Mouse (Mus musculus) testis, adult 2 months (tissue): Measurements from ENCODE around the gene Vdr. TPM values are rescaled to one million over a fixed set of nuclear protein-coding genes. Genes with fewer than 3 reads are reported as not detected.

ENCODE experiments used
- H3K27ac ChIP-seq: fragments of 200-500 bp; 2 replicates; pipeline ENCODE4 v1.5.1; 2012; ENCODE audit warnings: low read depth, low read length; ENCODE audit not compliant: control insufficient read depth, insufficient read depth
- H3K27me3 ChIP-seq: fragments of 200-500 bp; 2 replicates; pipeline ENCODE4 v1.6.1; 2012; ENCODE audit warnings: mild to moderate bottlenecking, low read length, moderate library complexity; ENCODE audit not compliant: control insufficient read depth, insufficient read depth
- H3K36me3 ChIP-seq: fragments of 200-500 bp; 2 replicates; pipeline ENCODE4 v1.6.1; 2012; ENCODE audit warnings: mild to moderate bottlenecking, low read length; ENCODE audit not compliant: control insufficient read depth, insufficient read depth
- H3K4me1 ChIP-seq: fragments of 200-500 bp; 2 replicates; pipeline ENCODE4 v1.6.1; 2012; ENCODE audit warnings: low read length; ENCODE audit not compliant: control insufficient read depth, insufficient read depth
- H3K4me3 ChIP-seq: fragments of 200-500 bp; 2 replicates; pipeline ENCODE4 v1.5.1; 2012; ENCODE audit warnings: low read depth, mild to moderate bottlenecking, low read length, moderate library complexity, mixed read lengths; ENCODE audit not compliant: control insufficient read depth
- CTCF ChIP-seq: fragments of 200-500 bp; IDR thresholded peaks from 2 replicates; pipeline ENCODE4 v1.5.1; 2012; ENCODE audit warnings: low read depth, mild to moderate bottlenecking, inconsistent platforms, low read length, moderate library complexity; ENCODE audit not compliant: control insufficient read depth, insufficient read depth, insufficient replicate concordance
- POLR2A ChIP-seq: fragments of 200-500 bp; IDR thresholded peaks from 2 replicates; pipeline ENCODE4 v1.6.1; 2012; ENCODE audit warnings: low read depth, mild to moderate bottlenecking, inconsistent platforms, low read length, moderate library complexity; ENCODE audit not compliant: control insufficient read depth
- polyA plus RNA-seq: library from polyadenylated mRNA; depleted of rRNA; stranded (reverse); fragments of >200 nt; gene quantifications from 2 replicates; pipeline ENCODE4 v1.2.3, GENCODE M21; 2012

Vdr gene
- polyA plus RNA-seq, 1 experiment = 5.7 TPM

GRCm38 (mm10) chr15:97904339-97904991 lies 6.0 kb downstream of the Vdr start:
- Histone ChIP-seq H3K27ac (no peak overlapping the region), H3K27me3 (no peaks in the 10 kb centered on the region; the same call in 1 of the 2 replicates), H3K36me3 (no peaks in the 10 kb centered on the region)

DNA sequence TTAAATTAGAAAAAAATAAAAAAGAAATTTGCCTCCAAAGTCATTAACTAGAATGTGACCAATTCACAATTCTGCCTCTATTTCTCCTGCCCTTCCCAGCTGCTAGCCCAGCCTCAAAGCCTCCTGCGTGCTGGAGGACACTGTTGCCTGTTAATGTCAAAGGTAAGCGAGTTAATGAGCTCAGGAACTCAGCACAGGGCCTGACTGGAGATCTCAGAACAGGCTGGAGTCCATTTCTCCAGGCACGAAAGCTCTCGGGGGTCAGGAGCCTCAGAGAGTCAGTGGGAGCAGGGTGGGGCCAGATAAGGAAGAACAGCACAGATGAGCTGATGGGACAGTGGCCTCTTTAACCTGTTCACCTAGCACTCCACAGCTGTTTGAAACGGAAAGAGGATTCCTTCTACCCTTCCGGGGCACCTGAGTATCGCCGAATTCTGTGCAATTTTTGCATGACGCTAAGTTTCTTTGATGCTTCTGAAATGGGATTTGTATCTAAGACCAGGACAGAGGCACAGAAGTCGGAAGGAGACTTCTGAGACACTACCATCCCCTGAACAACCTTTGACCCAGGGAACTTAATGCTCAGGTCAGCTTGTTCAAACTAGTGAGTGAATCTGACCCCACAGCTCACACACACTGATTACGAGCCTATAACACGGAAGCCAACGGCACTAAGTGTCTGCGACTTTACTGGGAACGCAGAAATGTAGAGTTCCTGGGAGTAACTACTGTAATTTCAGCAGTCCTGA lies 7.0 kb downstream of the Vdr start:
- Histone ChIP-seq H3K36me3 (no peaks in the 10 kb centered on the region), H3K4me1 (peaks cover 4% of the 10 kb centered on the region), H3K27ac (no peak overlapping the region), H3K27me3 (no peaks in the 10 kb centered on the region; the same call in 1 of the 2 replicates), H3K4me3 (no peak overlapping the region)
- no peak for TF ChIP-seq POLR2A
- TF ChIP-seq CTCF = no peak

More at GRCm38 (mm10) chr15:97904339-97904991, 6.0 kb downstream of the Vdr start:
- TF ChIP-seq POLR2A (no peak), CTCF (no peak)
- no peak overlapping the region for H3K4me3 ChIP-seq
- H3K4me1 ChIP-seq = peaks cover 5% of the 10 kb centered on the region

GRCm38 (mm10) chr15:97900991-97901390 lies 9.4 kb downstream of the Vdr start:
- Histone ChIP-seq H3K27me3 (no peaks in the 10 kb centered on the region), H3K27ac (no peak overlapping the region), H3K4me1 (peaks cover 2% of the 10 kb centered on the region; the same call in 1 of the 2 replicates), H3K4me3 (no peak overlapping the region), H3K36me3 (no peaks in the 10 kb centered on the region)
- no peak for TF ChIP-seq CTCF
- TF ChIP-seq POLR2A = no peak

DNA sequence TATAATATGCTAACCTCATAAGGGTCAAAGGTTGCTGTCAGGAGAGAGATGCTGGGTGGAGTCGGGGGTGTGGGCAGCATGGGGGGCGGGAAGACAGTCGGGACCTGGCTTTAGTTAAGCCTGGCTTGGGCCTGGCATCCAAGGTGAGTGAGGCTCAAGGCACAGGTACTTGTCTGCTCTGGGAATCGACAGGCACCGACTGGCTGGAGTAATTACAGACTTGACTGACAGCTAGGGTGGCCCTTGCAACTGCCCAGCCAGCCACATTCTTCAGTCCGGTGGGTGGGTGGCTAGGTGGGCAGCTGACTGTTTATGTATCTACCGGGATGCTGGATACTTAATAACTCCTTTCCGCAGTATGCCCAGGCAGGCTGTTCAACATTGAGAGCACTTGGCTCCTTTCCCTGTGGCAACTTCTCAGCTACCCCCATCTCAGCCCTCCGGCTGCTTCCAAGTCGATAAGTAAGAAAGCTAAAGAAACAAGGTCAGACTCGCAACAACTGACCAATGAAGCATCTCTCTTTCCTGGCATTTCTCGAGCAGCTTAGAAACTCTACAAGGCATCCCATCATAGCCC lies 10.0 kb downstream of the Vdr start:
- Histone ChIP-seq H3K27ac (no peak overlapping the region), H3K27me3 (no peaks in the 10 kb centered on the region), H3K4me1 (peaks cover 2% of the 10 kb centered on the region; the same call in 1 of the 2 replicates), H3K36me3 (no peaks in the 10 kb centered on the region), H3K4me3 (no peak overlapping the region)
- no peak for TF ChIP-seq CTCF
- no peak for TF ChIP-seq POLR2A

DNA sequence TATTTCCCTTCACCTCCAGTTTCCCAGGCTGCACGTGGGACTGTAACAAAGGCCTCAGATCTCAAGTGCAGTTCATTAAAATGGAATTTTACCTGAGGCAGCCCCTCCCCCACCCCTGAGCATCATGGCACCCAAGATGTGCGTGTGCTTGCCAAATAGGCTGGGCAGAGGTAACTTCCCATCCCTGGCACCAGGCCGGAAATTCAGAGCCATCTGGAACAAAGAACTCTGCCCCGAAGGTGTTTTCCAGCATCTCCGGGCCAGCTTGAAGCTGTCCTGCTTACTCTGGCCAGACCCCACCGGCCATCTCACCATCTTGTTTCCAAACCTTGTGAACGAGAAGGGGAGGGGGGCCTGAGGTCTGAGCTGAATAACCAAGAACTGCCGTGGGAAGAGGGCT lies 10.7 kb downstream of the Vdr start:
- H3K27ac ChIP-seq = no peak overlapping the region
- TF ChIP-seq POLR2A (no peak), CTCF (no peak)
- H3K36me3 ChIP-seq = no peaks in the 10 kb centered on the region
- no peak overlapping the region for H3K4me3 ChIP-seq
- H3K27me3 ChIP-seq = no peaks in the 10 kb centered on the region
- peaks cover 2% of the 10 kb centered on the region; the same call in 1 of the 2 replicates for H3K4me1 ChIP-seq

- H3K4me3 ChIP-seq = no peak overlapping the region
- no peak overlapping the region for H3K27ac ChIP-seq
- no peak for TF ChIP-seq POLR2A
- no peak for TF ChIP-seq CTCF
- H3K36me3 ChIP-seq = no peaks in the 10 kb centered on the region
- peaks cover 2% of the 10 kb centered on the region; the same call in 1 of the 2 replicates for H3K4me1 ChIP-seq
- H3K27me3 ChIP-seq = no peaks in the 10 kb centered on the region
These were observed 11.6 kb downstream of the Vdr start for GRCm38 (mm10) chr15:97898791-97899190.
